Mouse (Mus musculus): Measurements from ENCODE around the gene Epha2.

DNA sequence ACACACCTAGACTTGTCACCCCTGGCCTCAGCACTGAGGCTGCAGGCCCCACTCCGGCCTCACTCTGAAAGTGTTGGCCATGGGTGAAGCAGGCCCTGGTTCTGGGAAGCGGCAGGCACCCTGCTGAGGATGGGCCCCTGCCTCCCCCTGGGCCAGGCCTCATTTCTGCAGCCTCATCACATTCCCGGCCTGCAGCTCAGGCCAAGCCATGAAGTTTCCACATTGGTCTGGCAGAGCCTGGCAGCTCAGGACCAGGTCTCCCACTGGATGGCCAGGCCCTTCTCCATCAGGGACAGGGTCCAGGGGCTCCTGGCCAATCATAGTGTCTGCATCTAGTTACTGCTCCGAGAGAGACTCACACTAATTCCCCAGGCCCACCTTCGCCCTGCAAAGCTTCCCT is 33.7 kb downstream of the Epha2 start:
- TF ChIP-seq POLR2A (IDR thresholded peaks at IDR 0.05; ENCODE audit: low read depth, low read length) (no peak), CTCF (IDR thresholded peaks at IDR 0.05; ENCODE audit: extremely low read depth, insufficient read length, insufficient replicate concordance, low read depth, low read length) (no peak)

All from small intestine, adult 2 months (tissue).